Mouse (Mus musculus) T-cell, adult 66 days (primary cell): ENCODE results near the gene Idh3b. TPM values are rescaled to one million over a fixed set of nuclear protein-coding genes. Genes with fewer than 3 reads are reported as not detected.

Experiments used
- total RNA-seq, 2 experiments: library from RNA; stranded (reverse); gene quantifications; 3 replicates in 1 of 2; 4 replicates in 1 of 2; pipeline ENCODE4 v1.2.4; 2023

Idh3b gene
- total RNA-seq, result 100 to 1,000 TPM; 123 to 134 TPM

DNA sequence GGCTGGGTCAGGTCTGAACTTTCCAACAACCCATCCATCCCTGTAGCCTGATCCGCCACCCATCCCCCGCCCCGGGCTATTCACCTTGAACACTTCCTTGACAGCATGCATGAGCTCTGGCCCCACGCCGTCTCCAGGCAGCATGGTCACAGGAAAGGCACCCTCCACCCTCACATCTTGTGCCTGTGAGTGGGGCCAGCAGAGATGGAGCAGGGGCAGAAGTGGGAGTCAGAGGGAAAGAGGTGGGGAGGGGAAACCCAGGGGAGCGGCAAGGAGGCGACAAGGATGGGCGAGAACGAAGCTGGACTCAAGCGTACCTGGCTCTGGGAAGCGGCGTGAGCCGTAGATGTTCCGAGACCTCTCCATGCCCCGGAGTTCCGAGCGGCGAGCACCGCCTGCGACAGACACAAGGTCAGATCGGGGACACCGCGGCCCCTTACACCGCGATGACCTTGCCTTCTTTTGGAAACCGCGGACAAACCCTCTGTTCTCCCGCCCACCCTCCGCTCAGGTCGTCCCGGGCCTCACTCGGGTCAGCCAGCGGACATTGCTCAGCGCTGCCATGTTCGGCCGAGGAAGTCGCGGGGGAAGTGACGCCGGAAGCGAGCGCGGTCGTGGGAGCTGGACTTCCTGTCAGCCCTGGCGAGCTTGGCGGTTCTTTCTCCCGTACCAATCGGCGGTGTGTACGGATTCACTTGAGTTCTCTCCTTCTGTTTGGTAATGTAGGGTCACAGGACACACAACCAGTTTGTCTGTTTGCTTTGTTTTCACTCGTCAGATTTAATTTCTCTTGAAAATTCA is at the start of gene Idh3b:
Gene Idh3b, minus strand, starts transcription at position 694 of the 801 bp plus-strand sequence.

DNA sequence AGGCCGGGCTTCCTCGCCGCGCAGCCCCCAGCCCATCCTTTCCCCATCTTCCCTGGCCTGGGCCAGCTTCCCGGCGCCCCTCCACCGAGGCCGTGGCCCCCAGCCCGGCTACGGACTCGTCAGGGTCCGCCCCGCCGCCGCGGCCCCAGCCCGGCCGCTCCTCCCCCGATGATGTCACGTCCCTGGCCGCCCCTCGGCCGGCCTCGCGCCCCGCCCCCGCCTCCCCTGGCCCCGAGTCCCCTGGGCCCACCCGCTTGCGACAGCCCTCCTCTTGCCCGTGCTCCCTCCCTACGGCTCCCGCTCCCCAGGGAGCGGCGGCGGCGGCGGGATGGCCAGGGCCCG is 10.6 kb upstream of the Idh3b start, which contains the start of gene Ebf4:
Gene Ebf4, plus strand, starts transcription at position 234 of the 342 bp plus-strand sequence.

DNA sequence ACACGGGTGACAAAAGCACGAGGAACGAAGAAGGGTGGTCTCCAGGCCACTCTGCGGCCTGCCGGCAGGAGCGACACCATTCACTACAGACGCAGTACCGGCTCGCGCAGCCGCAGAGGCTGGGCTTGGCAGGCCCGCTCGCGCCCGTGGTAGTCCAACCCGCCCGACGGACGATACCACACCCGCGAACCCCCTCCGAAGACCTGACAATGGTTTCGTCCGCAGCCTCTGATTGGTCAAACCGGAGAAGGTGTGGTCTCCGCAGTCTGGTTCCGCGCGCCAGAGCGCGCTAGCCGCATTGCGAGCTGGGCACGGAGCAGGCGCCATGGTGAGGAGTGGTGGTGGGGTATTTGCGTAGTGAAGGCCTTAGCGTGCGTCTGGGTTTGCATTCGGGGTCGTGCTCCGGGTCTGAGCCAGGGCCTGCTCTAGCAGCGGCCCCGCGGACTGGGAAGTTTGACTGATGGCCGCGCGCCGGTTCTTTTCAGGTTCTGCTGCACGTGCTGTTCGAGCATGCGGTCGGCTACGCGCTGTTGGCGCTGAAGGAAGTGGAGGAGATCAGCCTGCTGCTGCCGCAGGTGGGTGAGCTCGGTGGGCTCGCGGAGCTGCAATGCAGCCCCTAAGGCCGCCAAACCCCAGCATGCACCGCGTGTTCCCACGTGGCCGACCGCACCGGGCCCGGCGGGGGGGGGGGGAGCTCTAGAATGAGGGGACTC is 10.0 kb downstream of the Idh3b start, which contains the start of gene Nop56:
Gene Nop56, plus strand, starts transcription at position 282 of the 713 bp plus-strand sequence.

Other genes starting within 250 kb of the Idh3b start
- gene Tgm6, start 172.1 kb downstream of the Idh3b start, total RNA-seq, result not detected
- gene Snrpb, start 105.1 kb downstream of the Idh3b start, total RNA-seq, result 100 to 1,000 TPM; 203 to 212 TPM
- gene Tmc2, start 89.4 kb downstream of the Idh3b start, total RNA-seq, result not detected
- 100 to 1,000 TPM; 413 to 486 TPM for gene Nop56, start 10.1 kb downstream of the Idh3b start, total RNA-seq
- gene Ebf4, start 10.6 kb upstream of the Idh3b start, total RNA-seq, result under 1 TPM in 1 of 2 experiments, not detected in 1; 0.20 TPM
- 1 to 10 TPM in 1 of 2 experiments, not detected in 1; 1.8 TPM for gene Cpxm1, start 113.0 kb upstream of the Idh3b start, total RNA-seq
- not detected for gene Gm28372, start 120.7 kb upstream of the Idh3b start, total RNA-seq
- gene 1700020A23Rik, start 120.7 kb upstream of the Idh3b start, total RNA-seq, result not detected
- gene Tmem239, start 121.9 kb upstream of the Idh3b start, total RNA-seq, result not detected
- gene Vps16, start 139.8 kb upstream of the Idh3b start, total RNA-seq, result 100 to 1,000 TPM; 140 to 159 TPM
- gene Pced1a, start 140.2 kb upstream of the Idh3b start, total RNA-seq, result 10 to 100 TPM; 24.1 to 27.3 TPM
- gene Ptpra, start 165.7 kb upstream of the Idh3b start, total RNA-seq, result 100 to 1,000 TPM; 110 to 115 TPM